Mouse (Mus musculus): Measurements from ENCODE around the gene 9630041A04Rik. TPM values are rescaled to one million over a fixed set of nuclear protein-coding genes. Genes with fewer than 3 reads are reported as not detected.

The 9630041A04Rik gene
- polyA plus RNA-seq, 2 experiments, result not detected

DNA sequence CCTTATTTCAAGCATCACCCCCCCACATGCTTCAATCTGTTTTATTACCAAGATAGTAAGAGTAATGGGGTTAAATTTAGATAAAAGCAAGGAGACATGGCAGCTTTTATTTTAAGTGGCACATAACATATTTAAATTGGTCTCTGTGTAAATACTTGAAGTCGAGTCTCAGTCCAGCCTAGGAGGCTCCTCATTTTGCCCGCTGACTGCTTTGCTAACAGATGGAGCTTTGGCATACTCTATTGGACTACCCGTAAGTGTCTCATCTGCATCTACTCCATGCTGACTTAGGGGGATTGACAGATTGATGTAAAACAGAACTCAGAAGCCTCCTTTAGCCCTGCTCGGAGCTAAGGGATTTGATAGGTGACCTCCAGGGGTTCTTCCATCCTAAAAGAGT, 17.7 kb upstream of the 9630041A04Rik start:
- WGBS (ENCODE audit: insufficient replicate concordance), result 56% methylated on average over 4 of the region's 4 CpGs

DNA sequence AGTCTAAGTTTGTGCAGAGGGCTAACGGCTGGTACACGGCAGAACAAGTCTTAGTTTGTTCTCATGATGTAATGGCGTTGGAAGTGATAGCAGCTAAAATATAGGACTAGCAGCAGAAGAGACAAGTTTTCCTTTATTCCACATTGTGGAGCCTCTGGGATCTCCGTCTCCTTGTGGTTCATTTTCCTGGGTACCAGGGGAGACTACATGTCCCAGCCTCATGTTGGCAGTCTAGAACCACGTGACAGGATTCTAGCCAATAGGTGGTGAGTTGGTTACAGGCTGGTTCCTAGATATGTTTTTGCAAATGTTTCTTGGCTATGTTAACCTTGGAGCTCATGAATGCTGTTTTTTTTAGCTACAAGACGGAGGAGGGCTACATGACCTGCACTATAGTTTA, 15.9 kb upstream of the 9630041A04Rik start:
- no peaks in the 10 kb centered on the region for H3K36me3 ChIP-seq (replicated peaks; ENCODE audit: control insufficient read depth, insufficient read depth, low read depth)
- no peak for DNase-seq (ENCODE audit: low read depth in 3 of 3, low spot score in 3 of 3)
- H3K9me3 ChIP-seq (ENCODE audit: control insufficient read depth, low read length), result no peaks in the 10 kb centered on the region
- ATAC-seq (ENCODE audit: insufficient read depth), result no peak
- WGBS (ENCODE audit: insufficient replicate concordance), result 61% methylated on average over 6 of the region's 6 CpGs
- H3K4me3 ChIP-seq (ENCODE audit: insufficient read depth in 1 of 2, low read depth in 2 of 2, low read length in 2 of 2), result no peak overlapping the region
- H3K27me3 ChIP-seq (ENCODE audit: control insufficient read depth, insufficient read depth, low read length), result no peaks in the 10 kb centered on the region
- H3K9ac ChIP-seq (replicated peaks), result no peak overlapping the region
- H3K27ac ChIP-seq, result no peak overlapping the region
- no peaks in the 10 kb centered on the region for H3K4me1 ChIP-seq (replicated peaks; ENCODE audit: control insufficient read depth in 2 of 2, insufficient read depth in 2 of 2, low read length in 1 of 2)
- TF ChIP-seq EP300 (IDR thresholded peaks at IDR 0.05; ENCODE audit: low read depth) (no peak), CTCF (IDR thresholded peaks at IDR 0.05; ENCODE audit: low read depth) (no peak)
- no peak overlapping the region for H3K4me2 ChIP-seq (ENCODE audit: low read depth)

More for the DNA sequence above, 17.7 kb upstream of the 9630041A04Rik start:
- TF ChIP-seq CTCF (IDR thresholded peaks at IDR 0.05; ENCODE audit: low read depth), result no peak
- TF ChIP-seq EP300 (IDR thresholded peaks at IDR 0.05; ENCODE audit: low read depth), result no peak
- Histone ChIP-seq H3K4me1 (replicated peaks; ENCODE audit: control insufficient read depth in 2 of 2, insufficient read depth in 2 of 2, low read length in 1 of 2) (no peaks in the 10 kb centered on the region), H3K9ac (replicated peaks) (no peak overlapping the region), H3K4me2 (ENCODE audit: low read depth) (no peak overlapping the region), H3K4me3 (ENCODE audit: insufficient read depth in 1 of 2, low read depth in 2 of 2, low read length in 2 of 2) (no peak overlapping the region), H3K36me3 (replicated peaks; ENCODE audit: control insufficient read depth, insufficient read depth, low read depth) (no peaks in the 10 kb centered on the region), H3K9me3 (ENCODE audit: control insufficient read depth, low read length) (no peaks in the 10 kb centered on the region), H3K27ac (no peak overlapping the region), H3K27me3 (ENCODE audit: control insufficient read depth, insufficient read depth, low read length) (no peaks in the 10 kb centered on the region)
- no peak for ATAC-seq (ENCODE audit: insufficient read depth)
- no peak for DNase-seq (ENCODE audit: low read depth in 3 of 3, low spot score in 3 of 3)

DNA sequence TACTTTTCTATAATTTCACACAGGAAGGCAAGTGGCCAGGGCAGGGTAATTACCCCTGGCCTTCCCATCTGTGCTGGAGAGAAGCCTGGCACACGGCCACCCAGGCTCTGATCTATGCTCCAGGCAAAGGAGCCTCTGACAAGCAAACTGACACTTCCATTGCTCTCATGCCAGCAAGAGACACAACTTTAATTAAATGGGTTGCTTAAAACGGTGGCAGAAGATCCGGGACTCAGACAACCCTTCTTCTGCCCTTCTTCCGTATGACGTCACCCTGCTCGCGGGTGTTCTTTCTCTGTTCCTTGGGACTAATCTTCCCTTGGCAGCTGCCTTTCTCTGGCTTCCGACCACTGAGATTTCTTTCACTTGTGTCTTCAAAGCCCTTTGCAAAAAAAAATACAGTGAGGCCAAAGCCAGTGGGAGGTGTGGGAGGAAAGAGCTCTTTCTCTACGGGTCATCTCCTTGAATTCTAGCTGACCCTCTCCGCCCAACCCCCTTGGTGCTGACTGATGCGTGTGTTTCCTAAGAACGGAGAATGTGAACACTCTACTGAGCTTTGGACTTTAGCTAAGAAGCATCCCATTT, 932 bp downstream of the 9630041A04Rik start:
- Histone ChIP-seq H3K4me3 (ENCODE audit: insufficient read depth in 1 of 2, low read depth in 2 of 2, low read length in 2 of 2) (no peak overlapping the region), H3K4me2 (ENCODE audit: low read depth) (no peak overlapping the region), H3K9ac (replicated peaks) (no peak overlapping the region), H3K9me3 (ENCODE audit: control insufficient read depth, low read length) (no peaks in the 10 kb centered on the region), H3K27me3 (ENCODE audit: control insufficient read depth, insufficient read depth, low read length) (no peaks in the 10 kb centered on the region), H3K4me1 (replicated peaks; ENCODE audit: control insufficient read depth in 2 of 2, insufficient read depth in 2 of 2, low read length in 1 of 2) (no peaks in the 10 kb centered on the region), H3K27ac (no peak overlapping the region), H3K36me3 (replicated peaks; ENCODE audit: control insufficient read depth, insufficient read depth, low read depth) (no peaks in the 10 kb centered on the region)
- ATAC-seq (ENCODE audit: insufficient read depth), result no peak
- TF ChIP-seq EP300 (IDR thresholded peaks at IDR 0.05; ENCODE audit: low read depth), result no peak
- no peak for TF ChIP-seq CTCF (IDR thresholded peaks at IDR 0.05; ENCODE audit: low read depth)
- WGBS (ENCODE audit: insufficient replicate concordance), result 70% methylated on average over 12 of the region's 12 CpGs
- no peak for DNase-seq (ENCODE audit: low read depth in 3 of 3, low spot score in 3 of 3)

GRCm38 (mm10) chr9:101863130-101863529, 1.5 kb downstream of the 9630041A04Rik start:
- no peak overlapping the region for H3K4me3 ChIP-seq (ENCODE audit: insufficient read depth in 1 of 2, low read depth in 2 of 2, low read length in 2 of 2)
- H3K4me1 ChIP-seq (replicated peaks; ENCODE audit: control insufficient read depth in 2 of 2, insufficient read depth in 2 of 2, low read length in 1 of 2), result no peaks in the 10 kb centered on the region
- no peak overlapping the region for H3K4me2 ChIP-seq (ENCODE audit: low read depth)
- no peaks in the 10 kb centered on the region for H3K9me3 ChIP-seq (ENCODE audit: control insufficient read depth, low read length)
- H3K36me3 ChIP-seq (replicated peaks; ENCODE audit: control insufficient read depth, insufficient read depth, low read depth), result no peaks in the 10 kb centered on the region
- 69% methylated on average over 5 of the region's 5 CpGs for WGBS (ENCODE audit: insufficient replicate concordance)
- no peak overlapping the region for H3K27ac ChIP-seq
- no peak for TF ChIP-seq EP300 (IDR thresholded peaks at IDR 0.05; ENCODE audit: low read depth)
- no peak for TF ChIP-seq CTCF (IDR thresholded peaks at IDR 0.05; ENCODE audit: low read depth)
- ATAC-seq (ENCODE audit: insufficient read depth), result no peak
- no peak for DNase-seq (ENCODE audit: low read depth in 3 of 3, low spot score in 3 of 3)
- H3K27me3 ChIP-seq (ENCODE audit: control insufficient read depth, insufficient read depth, low read length), result no peaks in the 10 kb centered on the region
- no peak overlapping the region for H3K9ac ChIP-seq (replicated peaks)

GRCm38 (mm10) chr9:101868593-101868992, 7.0 kb downstream of the 9630041A04Rik start:
- Histone ChIP-seq H3K9me3 (ENCODE audit: control insufficient read depth, low read length) (no peaks in the 10 kb centered on the region), H3K4me2 (ENCODE audit: low read depth) (no peak overlapping the region), H3K4me1 (replicated peaks; ENCODE audit: control insufficient read depth in 2 of 2, insufficient read depth in 2 of 2, low read length in 1 of 2) (no peaks in the 10 kb centered on the region), H3K9ac (replicated peaks) (no peak overlapping the region), H3K36me3 (replicated peaks; ENCODE audit: control insufficient read depth, insufficient read depth, low read depth) (no peaks in the 10 kb centered on the region), H3K27ac (no peak overlapping the region), H3K4me3 (ENCODE audit: insufficient read depth in 1 of 2, low read depth in 2 of 2, low read length in 2 of 2) (no peak overlapping the region), H3K27me3 (ENCODE audit: control insufficient read depth, insufficient read depth, low read length) (no peaks in the 10 kb centered on the region)
- TF ChIP-seq CTCF (IDR thresholded peaks at IDR 0.05; ENCODE audit: low read depth), result no peak
- TF ChIP-seq EP300 (IDR thresholded peaks at IDR 0.05; ENCODE audit: low read depth), result no peak
- 68% methylated on average over 6 of the region's 6 CpGs for WGBS (ENCODE audit: insufficient replicate concordance)
- no peak for ATAC-seq (ENCODE audit: insufficient read depth)
- DNase-seq (ENCODE audit: low read depth in 3 of 3, low spot score in 3 of 3), result no peak
